Mouse (Mus musculus): Measurements from ENCODE around the gene Chst8.
A peak's percentile ranks its signal among the peaks of the same experiment; 100 is the strongest.

The Chst8 gene

DNA sequence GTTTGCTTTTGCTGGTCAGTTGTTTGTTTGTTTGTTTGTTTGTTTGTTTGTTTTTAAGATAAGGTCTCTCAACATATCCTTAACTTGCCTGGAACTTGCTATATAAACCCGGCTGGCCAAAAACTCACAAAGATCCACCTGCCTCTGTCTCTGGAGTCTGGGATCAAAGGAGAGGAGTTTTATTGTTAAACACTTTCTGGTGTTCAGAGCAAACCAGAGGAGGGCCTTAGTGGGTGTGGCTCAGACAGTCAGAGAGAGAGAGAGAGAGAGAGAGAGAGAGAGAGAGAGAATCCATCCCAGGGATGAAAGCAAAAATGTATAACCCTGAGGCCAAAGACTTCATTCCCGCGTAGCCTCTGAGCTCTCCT lies 13.1 kb downstream of the Chst8 start:
- DNase-seq = no peak

DNA sequence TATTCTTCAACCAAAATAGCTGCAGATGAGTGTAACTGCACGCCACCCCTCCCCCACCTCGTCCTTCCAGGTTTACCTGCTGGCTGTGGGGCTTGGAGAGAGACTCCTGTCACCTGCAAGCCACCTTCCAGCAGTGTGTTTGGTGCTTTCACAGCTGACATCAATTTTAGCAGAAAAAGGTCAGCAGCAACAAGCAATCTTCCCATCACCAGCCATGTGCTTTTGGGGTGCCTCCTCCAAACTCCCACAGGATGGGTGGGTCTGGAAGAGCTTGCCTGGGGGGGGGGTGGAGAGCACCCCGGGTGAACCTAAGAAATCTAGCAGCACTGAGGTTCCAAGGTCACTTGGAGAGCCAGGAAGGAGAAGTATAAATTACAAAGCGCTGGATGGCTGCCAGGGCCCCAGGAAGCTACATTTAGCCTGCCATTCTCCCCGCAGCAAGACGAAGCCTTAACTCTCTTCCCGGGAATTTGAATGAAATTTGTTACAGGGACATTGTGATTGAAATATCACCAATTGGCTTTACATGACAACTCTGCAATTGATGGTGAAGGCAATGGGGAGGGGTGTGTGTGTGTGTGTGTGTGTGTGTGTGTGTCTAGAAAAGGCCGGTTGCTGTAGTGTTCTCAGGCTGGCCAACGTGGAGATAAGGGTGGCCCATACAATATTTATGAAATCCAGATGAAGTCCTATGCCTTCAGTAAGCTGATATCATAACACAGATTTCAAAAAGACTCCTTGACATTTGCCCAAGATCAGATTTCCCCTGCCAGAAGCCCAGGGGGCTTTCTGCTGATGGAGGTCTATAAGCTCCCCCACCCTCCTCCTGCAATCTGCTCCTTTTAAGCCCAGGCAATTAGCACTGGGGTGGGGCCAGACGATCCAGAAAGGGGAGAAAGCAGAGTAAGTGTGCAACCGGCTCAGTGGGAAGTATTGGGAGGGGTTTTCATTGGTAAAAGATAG lies 13.8 kb downstream of the Chst8 start:
- peak; percentile 38 for DNase-seq

DNA sequence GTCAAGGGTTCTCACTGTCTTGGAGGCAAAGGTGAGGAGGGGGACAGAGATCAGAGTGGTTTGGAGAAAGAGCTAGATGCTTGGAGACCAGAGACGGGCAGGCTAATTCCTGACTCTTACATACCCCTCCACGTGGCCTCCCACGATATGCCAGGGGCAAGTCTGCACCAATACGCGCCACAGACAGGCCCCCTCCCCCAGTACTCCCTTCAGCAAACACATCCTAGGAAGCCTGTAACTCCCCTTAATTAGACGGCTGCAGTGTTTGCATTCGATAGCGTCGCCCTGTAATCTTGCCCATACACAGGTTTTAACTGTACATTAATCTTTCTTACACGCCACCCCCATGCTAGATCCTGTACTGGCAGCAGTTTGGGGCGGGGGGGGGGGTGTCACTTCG lies 14.5 kb downstream of the Chst8 start:
- no peak for DNase-seq

DNA sequence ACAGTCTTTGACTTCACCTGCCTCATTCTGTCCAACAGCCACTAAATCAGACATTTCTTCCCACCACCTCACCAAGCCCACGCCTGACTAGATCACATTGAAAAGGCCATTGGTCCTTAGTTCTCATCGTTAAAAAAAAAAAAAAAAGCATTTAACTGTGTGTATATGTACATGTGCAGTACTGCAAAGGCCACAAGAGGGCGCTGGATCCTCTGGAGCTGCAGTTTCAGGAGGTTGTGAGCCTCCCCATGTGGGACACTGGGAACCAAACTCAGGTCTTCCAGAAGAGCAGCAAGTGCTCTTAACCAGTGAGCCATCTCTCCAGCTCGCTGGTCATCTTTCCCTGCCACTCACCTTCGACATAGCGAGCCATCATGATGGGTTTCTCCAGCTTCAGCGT lies 22.1 kb downstream of the Chst8 start:
- no peak for DNase-seq

DNA sequence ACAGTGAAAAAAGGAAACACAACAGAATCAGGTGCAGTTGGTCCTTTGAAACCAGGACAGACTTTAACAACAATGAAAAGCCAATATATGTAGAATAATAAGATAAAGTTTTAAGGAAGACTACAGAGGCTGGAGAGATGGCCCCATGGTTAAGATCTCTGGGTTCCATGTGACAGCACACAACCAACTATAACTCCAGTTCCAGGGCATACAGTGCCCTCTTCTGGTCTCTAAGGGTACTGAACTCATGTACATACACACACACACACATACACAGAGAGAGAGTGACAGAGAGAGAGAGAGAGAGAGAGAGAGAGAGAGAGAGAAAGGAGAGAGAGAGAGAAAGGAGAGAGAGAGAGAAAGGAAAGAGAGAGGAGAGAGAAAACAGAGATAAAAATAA lies 25.3 kb downstream of the Chst8 start:
- DNase-seq = no peak

DNA sequence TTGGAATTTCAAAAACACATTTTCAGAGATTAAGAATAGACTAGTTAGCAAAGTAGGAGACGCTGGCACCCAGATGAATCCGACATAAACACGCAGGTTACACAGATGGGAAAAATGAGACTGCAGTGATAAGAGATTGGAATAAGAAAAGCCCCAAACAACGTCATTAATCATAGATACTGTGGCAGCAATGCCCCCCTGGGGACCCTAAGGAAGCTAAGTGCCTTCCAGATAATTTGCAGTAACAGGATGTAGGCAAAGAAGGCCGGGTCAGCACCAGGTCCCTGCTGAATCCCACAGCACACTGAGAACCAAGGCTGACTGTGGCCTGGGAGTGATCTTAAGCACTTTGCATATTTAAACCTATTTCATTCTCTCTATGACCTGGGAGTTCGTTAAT lies 27.5 kb downstream of the Chst8 start:
- peak; percentile 19 for DNase-seq

DNA sequence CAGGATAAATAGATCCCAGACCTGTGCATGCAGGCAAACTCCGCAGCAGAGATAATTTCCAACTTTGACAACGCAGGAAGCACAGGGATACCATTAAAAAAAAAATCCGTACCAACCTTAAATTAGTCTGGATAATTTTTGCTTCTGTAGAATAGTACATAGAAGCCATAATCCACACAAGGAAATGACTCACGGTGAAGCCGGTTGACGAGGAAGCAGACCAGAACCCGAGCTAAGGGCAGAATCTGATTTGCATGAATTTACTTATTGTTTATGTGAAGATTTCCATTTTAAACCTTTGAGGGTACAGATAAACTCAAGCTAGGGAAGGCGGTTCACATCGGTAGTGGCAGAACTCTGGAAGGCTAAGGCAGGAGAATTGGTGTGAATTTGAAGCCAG lies 28.0 kb downstream of the Chst8 start:
- DNase-seq = no peak

DNA sequence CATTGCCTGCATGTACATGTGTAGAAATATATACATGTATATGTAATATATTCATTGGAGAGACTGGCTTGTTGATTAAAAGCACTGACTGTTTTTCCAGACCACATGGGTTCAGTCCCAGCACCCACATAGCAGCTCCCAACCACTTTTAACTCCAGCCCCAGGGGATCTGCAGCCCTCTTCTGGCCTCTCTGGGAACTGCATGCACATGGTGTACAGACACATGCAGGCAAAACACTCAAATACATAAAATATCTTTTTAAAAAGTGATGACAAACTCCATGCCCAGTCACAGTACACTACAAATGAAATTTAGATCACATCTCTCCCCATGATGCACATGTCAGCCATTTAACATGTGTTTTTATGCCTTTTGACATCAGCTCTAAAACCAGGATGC lies 30.5 kb downstream of the Chst8 start:
- DNase-seq = no peak

DNA sequence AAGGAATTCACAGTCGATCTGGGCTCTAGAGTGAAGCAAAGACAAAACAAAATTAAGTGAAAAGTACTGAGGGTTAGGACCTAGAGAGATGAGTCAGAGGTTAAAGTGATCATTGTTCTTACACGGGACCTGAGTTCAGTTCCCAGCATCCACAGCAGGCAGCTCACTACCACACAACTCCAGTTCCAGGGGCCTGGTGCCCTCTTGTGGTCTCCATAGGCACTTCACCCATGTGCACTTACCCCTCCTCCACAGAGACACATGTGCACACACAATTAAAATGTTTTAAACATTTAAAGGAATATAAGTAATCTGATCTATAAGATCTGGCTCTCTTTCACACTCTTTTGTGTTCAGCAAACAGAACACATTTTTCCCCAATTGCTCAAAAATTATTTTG lies 31.3 kb downstream of the Chst8 start:
- no peak for DNase-seq

DNA sequence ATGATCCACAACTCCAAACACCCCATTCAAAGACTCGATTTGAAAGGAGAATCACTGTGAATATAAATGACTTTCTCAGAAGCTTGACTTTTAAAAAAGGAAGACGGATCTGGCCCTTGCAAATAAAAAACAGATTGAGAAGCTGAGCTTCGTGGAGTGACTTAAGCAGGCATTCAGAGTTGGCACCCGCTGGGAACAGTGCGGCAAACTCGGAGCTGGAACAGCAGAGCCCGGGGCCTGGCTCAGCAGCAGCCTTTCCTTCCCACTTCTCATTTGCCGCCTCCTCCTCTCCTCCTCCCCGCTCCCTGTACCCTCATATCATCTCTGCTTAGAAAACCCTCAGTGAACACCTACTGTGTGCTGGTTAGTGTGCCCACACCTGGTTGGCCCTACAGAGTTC lies 34.1 kb downstream of the Chst8 start:
- no peak for DNase-seq

DNA sequence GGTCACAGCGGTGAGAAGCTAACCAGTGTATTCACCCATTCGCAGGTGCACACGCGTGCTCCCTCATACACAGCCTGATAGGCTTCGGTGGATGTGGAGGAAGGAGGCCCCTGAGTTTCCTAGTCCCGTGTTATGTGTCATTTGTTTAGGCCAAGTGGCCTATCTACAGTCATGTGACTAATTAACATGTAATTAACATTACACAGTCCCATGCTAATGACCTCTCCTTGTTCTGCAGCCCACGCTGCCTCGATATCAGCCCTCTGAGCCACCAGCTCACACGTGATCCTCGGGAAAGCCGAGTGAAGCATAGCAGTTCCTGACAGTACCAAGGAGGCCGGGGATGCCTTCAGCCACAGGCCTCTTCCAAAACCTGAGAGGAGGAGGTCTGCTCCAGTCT lies 36.9 kb downstream of the Chst8 start:
- no peak for DNase-seq

DNA sequence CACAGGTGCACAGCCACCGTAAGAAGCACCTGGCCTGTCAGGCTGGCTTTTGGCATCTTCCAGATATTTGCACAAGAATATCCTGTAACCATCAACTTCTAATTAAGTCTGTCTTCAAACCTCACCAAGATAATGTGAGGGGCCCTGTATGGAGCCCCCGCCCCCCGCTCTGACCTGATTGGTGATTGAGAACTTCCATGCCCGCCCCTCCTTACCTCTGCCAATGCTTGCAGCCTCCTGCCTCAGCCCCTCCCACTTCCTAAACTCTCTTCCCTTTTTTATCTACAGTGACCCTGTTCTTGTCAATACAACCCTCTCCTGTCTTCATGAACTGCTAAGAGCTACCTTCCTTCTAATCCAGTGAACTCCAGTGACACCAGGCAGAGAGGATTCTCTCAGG lies 37.6 kb downstream of the Chst8 start:
- no peak for DNase-seq

DNA sequence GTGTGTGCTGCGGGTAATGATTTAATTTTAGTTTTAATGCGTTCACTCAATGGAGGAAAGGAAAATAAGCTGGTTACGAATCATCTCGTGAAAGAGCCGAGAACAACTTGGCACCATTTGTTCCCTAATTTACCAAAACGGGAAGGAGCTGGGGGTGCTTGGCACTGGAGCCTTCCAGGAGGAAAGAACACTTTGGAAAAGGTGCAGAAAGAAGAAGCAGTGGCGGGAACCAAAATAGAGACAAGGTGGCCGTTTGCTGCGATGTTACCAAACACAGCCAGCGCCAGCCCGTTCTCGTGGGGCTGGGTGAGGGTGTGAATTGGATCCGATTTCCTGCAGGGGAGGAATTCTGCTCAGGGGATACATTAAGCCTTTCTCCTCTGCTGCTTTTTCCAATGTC lies 38.5 kb downstream of the Chst8 start:
- DNase-seq = no peak

DNA sequence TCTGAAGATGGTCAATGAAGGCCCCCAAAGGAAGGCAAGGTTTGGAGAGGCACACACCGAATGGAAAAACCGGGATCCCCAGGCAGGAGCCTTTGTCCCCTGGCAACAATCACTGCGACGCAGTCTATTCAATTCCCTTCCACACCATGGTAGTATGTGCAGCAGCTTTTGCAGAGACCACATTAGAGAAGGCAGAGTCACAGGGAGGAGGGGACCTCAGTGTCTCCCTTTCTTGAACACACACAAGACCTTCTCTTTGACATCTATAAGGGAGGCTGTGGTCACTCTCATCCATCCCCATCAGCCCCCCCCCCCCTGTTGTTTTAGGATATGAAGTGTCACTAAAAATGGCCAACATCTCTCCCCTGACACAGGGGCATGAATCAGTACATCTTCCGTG lies 39.2 kb downstream of the Chst8 start:
- no peak for DNase-seq

DNA sequence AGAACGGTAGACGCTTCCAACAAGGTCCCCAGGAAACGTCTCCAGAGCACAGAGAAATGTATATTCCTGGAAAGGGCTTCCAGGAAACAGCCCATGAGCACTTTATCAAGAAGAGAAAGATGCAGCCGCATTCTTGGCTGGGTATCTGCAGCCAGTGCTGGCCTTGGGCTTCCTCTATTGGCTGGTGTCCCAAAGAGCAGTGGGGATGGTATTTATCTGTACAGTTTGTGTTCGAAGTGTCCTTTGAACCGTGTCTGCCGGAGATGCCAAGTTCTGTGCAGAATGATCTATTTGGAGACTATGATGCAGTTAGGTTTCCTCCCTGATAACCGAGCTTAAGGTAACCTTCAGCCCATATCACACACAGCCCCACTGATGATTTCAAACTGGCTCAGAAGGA lies 43.0 kb downstream of the Chst8 start:
- no peak for DNase-seq

DNA sequence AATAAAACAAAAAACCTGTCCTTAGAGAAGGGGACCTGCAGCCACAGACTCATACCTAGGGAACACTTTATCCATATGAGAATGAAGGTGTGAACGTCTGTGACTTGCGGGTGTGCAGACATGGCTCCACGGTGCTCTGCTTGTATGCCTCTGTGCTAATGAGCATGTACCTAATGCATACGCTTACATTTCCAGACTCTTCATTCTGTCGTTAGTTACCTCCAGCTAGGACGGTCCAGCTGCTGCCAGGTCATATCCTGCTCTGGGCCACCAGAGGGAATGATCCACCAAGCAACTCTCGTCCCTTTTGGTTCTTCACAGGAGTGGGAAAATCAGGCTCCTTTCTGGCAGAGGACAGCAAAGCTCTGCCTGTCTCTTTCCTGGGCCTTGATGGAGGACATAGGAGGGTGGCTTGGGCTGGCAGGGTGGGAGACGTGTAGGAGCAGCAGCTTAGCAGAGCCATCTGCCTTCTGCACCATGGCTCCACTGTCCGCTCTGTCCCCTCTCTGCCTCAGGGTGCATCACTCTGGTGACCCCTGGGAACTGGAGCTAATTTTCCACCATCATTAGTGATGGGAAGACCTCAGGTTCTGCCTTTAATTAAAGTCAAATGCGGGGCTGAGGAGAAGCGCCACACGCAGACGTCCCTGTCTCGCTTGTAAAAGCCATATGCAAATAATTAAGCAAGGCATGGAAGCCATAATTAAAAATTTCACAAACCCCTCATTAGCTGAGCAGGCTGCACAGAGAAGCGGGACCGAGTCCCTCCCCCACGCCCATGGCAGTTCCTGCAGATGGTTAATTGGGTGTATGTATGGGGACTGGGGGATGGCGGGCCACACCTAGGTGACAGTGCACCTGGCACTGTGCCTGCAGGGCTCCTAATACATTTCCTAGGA lies 48.0 kb downstream of the Chst8 start:
- DNase-seq = no peak

DNA sequence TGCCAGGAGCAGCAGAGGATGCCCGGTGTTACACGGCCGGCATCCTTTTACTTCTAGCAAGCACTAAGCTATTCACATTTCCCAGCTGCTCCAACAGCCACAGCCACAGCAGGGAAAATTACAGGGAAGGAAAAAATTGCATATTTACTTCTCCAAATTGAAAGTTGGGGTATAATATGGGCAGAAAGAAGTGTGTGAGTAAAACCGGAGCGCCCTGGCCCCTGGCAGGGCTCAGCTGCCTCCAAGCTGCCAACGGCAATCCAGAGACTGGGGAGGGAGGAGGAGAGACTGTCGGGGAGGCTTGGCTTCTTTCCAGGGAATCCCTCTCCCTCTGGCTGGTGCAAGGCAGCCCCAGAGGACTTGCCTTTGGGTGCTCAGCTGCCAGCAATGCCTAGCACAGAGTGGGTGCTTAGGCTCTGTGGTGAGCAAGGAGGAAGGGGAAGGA lies 53.1 kb downstream of the Chst8 start:
- DNase-seq = no peak

DNA sequence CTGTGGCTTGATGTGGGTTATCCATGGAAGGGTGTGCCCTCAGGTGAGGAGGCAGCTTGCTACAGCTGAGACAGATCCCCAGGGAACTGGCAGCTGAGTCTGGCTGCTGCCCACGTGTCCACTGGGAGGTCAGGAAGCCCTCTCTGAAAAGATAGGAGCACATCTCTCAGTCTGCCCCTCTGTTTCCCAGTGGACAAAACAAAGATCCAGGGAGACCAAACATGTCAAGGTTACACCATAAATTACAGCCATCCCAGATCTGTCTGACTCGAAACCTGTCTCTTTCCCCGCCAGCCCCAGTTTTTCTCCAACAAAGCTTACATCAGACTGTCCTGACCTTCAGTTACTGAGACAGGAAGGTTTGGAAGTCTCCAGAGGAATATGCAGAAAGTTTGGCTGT lies 53.8 kb downstream of the Chst8 start:
- no peak for DNase-seq

DNA sequence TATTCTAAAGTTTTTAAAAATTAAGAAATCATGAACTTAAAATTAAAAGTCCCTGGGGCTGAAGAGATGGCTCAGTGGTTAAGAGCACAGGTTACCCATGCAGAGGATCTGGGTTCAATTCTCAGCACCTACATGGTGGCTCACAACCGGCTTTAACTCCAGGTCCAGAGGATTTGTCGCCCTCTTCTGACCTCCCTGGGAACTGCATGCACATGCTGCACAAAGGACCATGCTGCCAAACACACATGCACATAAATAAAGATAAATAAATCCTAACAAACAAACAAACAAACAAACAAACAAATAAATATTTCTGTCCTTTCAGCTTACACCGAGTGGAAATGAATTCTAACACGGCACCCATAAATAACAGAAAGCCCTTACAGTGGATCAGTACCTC lies 55.0 kb downstream of the Chst8 start:
- DNase-seq = no peak

DNA sequence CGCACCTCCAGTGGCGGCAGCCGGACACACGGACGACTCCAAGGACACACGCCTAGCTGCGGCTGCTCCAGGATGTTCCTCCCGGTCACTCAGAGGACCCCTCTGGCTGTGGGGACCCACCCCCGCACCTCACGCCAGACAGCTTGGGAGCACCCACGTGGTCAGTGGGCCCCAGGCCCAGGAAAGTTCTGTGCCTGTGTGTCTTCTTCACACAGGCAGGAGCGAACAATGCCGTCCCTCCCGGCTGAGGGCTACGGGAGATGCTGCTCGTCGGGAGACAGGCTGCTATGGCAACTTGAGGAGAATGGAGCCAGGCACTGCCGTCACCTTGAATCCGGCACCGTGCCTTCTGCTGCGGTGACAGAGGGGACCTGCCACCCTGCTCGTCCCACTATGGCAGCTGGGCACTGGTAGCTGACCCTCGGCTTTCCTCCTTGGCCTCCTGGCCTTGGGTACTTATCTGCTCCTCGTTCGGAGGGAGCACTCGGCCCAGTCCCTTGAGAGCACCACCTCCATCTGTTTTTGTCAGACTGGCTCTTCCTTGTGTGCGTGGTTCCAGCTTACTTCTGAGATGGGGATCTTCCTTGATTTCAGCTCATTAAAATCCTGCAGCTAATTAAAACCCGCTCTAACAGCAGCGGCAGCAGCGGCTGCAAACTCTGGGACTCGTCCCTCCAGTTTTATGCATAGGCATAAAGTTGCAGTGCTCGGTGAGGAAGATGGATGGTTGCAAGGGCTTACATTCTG lies 59.2 kb downstream of the Chst8 start:
- no peak for DNase-seq

DNA sequence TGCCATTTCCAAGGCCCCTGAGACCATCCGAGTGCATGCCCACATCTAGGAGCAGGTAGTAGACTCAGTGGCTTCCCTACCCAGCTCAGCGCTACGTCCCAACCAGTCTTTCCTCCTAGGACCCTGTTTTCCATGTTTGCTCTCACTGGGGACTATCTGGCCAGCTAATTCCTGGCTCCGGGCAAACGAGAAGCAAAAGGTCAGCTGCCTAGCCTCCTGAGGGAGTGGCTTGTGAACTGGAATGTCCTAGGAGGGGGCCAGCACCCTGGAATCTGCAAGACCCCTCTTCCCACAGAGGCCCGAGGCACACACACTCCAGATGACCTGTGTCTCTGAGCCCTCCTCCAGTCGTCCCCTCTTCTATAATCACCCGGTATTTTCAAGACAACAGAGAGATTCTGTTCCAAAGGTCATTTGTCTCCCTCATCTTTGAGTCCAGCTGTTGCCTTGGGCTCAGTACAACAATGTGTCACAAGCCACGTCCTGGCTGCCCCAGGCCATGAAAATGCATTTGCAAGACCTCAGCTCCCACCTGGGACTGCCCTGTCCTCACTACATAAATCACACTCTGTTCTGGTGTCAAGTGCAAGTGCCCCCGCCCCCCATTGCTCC lies 60.3 kb downstream of the Chst8 start:
- peak; percentile 21 for DNase-seq

DNA sequence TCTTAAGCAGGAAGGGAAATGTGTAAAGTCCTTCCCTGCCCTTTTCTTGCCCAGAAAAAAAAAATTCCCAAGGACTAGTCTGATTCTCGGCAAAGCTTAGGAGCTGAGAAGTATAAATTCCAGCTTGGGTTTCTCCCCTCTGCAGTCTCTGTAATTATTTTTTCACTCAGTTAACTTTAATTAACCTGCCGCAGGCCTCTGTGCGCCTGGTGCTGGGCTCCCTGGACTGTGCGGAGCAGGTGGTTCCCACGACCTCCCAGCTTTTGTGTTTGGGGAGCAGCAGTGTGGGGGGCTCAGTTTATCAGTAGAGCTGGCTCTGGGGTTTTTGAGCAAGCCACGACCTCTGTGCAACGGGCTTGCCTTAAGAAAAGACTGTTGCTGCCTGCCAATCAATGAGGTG lies 62.2 kb downstream of the Chst8 start:
- no peak for DNase-seq

DNA sequence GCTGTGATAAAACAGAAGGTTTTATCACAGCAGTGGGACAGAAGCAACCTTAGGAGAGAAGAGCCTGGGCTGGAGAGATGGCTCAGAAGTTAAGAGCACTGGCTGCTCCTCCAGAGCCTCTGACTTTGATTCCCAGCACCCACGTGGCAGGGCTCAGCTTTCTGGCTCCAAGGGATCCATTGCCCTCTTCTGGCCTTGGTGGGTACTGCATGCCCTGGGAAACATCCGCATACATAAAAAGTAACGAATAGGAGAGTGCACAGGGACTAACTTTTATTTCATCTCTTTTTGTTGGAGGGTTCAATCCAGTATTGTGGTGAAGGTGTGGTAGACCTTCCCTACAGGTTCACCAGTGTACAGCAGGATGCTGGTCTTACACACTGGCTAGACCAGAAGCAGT lies 62.8 kb downstream of the Chst8 start:
- DNase-seq = peak; percentile 45

Measured in kidney, adult 9 months (tissue).